Mouse (Mus musculus): Measurements from ENCODE around the gene Rgn.

GRCm38 (mm10) chrX:20543867-20544266 is 5.7 kb upstream of the Rgn start:
- TF ChIP-seq TAL1 (IDR thresholded peaks at IDR 0.05; ENCODE audit: low read length): no peak
- no peak for TF ChIP-seq GATA1 (IDR thresholded peaks at IDR 0.05; ENCODE audit: low read length)
